Mouse (Mus musculus) adipocyte (in vitro differentiated cells): Measurements from ENCODE around the gene Lamp2.
"Not testable (repeated sequence)": the region's sequence is repeated elsewhere in the genome, so short reads cannot be mapped to it uniquely, and the experiment has no call there.

Experiments
- DNase-seq: peaks from one replicate; pipeline ENCODE4 v3.0.0-alpha.2; 2016; ENCODE audit warnings: low spot score

Gene Lamp2

GRCm38 (mm10) chrX:38455890-38456634 is at the start of gene Lamp2:
Gene Lamp2, minus strand, starts transcription at chrX:38456454.
- peak; percentile 88 for DNase-seq

DNA sequence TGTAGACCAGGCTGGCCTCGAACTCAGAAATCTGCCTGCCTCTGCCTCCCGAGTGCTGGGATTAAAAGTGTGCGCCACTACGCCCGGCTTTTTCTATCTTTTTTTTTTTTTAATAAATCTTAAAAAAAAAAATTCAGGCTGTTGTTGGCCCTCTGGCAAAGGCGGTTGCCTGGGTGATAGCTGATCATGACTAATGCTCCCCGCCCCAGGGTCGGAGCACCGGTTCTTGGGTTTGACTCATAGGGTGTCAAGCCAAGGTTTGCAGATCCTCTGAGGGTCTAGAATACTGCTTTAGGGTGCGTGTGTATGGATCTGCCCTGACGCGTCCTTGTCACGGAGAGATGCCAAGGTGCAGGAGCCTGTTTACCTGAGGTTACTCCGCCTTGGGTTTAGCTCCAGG is 48.6 kb upstream of the Lamp2 start:
- no peak for DNase-seq

- DNase-seq, result not testable (repeated sequence)
Measured at GRCm38 (mm10) chrX:38502182-38502581, 45.9 kb upstream of the Lamp2 start.

DNA sequence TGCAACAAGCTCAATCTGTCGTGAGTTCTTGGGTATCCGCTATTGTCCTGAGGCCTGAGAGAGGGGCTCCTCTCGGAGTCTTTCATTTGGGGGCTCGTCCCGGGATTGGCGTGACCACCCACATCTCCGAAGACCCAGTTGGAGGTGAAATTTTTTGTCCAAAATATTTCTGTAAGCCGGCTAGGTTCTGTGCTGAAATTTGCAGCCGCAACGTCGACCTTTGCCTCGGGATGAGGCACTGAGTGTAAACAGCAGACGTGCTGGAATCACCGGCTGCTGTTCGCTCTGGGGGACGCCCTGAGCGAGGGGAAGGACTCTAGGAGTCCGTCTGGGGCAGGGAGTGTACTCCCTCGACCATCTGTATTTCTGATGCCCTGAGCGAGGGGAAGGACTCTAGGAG is 29.2 kb upstream of the Lamp2 start:
- not testable (repeated sequence) for DNase-seq

- peak; percentile 39 for DNase-seq
Measured at GRCm38 (mm10) chrX:38478583-38478982, 22.3 kb upstream of the Lamp2 start.

- DNase-seq, result peak; percentile 91
Measured at GRCm38 (mm10) chrX:38473537-38474299, 17.5 kb upstream of the Lamp2 start.

DNA sequence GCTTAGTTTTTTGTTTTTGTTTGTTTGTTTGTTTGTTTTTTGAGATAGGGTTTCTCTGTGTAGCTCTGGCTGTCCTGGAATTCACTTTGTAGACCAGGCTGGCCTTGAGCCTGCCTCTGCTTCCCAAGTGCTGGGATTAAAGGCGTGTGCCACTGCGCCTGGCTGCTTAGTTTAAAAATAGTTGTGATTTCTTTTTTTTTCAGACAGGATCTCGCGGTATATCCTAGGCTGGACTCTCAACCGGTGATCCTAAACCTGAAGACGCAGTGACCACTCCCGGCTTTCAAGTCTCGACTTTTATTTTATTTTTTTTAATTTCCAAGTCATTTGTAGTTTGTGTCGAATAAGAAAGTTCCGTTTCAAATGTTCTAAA is 16.9 kb upstream of the Lamp2 start:
- no peak for DNase-seq

- no peak for DNase-seq
Measured at GRCm38 (mm10) chrX:38466236-38466635, 10.0 kb upstream of the Lamp2 start.

- DNase-seq, result no peak
Measured at GRCm38 (mm10) chrX:38463160-38463559, 6.9 kb upstream of the Lamp2 start.

- DNase-seq, result no peak
Measured at GRCm38 (mm10) chrX:38462101-38462500, 5.8 kb upstream of the Lamp2 start.

- no peak for DNase-seq
Measured at GRCm38 (mm10) chrX:38460887-38461286, 4.6 kb upstream of the Lamp2 start.

DNA sequence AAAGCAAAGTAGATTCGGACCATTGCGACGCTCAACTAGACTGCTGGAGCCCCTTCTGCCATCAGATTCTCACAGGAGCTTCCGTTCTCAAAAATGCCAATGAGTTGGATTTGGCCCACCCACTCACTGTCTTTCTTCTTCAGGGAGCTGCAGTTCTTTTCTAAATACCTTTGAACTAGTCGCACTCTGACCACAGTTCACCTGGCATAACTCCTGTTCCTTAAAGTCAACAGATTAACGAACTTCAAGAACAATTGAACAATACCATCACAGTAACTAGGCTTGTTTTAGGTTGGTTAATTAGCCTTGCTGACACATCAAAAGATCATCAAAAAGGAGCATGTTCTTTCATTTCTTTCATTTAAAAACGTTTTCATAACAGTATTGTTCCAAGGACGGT is 2.8 kb upstream of the Lamp2 start:
- DNase-seq, result no peak

DNA sequence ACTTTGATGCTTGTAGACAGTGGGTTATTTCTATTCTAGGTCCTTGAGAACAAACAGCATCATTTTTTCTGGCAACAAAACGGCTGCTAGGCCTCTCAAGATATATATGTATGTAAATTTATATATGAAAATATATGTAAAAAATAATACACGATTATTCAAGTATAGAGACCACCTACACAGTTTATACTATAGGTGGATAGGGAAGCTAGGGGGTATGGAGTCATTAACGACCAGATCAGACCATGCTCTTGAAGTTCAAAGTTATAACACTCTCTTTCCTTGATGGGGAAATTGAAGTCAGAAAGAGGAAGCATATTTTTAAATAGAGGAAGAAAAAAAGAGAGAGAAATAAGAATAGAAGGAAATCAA is 367 bp upstream of the Lamp2 start:
- no peak for DNase-seq

GRCm38 (mm10) chrX:38455474-38455873 is 780 bp downstream of the Lamp2 start:
- DNase-seq, result no peak

DNA sequence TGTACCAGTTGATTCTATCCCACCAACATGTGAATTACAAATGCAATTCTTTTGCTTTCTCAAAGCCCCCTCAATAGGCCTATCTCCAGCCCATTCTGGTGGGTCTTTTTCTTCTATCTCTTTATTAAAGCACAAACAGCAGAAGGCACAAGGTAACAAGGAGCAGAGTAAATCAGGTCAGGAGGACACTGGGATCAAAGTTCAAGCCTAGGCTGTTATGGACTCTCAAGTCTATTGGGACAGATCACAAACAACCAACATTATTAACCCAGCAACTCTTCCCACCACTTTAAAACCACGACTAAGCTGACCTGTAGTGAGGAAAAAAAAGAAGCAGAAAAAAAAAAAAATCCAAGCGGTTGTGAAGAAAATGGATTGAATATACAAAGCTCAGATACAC is 1.4 kb downstream of the Lamp2 start:
- DNase-seq, result no peak

- no peak for DNase-seq
Measured at GRCm38 (mm10) chrX:38453924-38454323, 2.3 kb downstream of the Lamp2 start.

- DNase-seq, result peak; percentile 74
Measured at GRCm38 (mm10) chrX:38450476-38450875, 5.8 kb downstream of the Lamp2 start.

GRCm38 (mm10) chrX:38445705-38446104 is 10.5 kb downstream of the Lamp2 start:
- DNase-seq, result no peak

DNA sequence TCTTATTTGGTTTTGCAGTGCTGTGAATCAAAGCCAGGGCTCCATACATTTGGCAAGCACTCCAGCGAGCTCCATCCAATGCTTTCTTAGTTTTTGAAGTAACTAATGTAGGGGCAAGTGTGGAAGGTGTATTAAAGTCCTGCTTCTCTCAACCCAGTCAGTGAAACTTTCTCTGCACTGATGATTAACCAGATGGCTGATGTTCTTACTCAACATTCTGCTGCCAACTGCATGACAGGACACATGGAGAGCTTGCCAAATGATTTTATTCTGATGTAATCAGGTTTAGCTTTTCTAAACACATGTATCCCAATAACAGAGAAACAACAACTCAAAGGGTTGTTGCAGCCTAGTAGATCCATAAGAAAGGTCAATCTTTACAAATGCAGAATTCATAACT is 13.8 kb downstream of the Lamp2 start:
- peak; percentile 71 for DNase-seq

DNA sequence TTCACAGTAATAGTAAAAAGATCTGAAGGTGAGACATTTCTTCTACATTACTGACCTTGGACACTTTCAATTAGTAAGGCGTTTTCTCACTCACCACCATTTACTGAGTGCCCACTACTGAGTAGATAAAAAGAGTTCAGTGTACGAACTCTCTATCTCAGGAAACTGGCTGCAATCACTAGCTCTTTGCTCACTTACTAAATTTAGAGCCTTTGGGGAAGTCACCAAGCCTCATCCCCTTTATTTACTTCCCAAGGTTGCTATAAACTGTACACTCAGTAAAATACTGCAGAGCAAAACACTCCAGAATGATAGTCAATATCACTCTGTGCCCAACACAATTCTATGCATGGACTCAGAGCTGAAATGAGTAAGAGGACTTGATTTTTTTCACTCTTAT is 16.6 kb downstream of the Lamp2 start:
- no peak for DNase-seq

DNA sequence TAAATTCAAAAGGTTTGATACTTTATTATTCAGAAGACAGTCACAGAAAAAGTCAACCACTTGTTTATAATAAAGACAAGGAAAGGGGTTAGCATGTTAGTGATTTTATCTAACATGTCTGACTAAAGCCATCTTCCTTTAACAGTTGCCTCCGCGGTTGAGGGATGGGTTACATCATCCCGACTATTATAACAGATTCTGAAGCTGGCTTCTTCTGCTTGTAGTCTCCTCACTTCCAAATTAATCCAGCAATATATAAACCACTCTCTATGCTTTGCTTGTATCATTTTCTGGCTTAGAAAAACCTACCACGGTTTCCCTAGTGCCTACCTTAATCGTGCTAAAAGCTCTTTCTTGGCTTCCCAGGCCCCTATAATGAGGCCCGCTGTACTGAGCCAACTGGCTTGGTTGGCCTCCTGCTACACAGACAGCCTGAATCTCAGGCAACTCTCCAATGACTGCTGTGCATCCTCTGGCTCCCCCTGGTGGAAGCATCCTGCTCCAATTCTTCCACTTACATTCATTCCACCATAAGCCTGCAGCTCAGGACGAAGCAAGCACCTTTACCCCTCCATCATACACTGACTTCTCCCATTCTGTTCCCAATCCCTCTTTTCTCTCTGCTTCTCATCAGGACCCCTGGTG is 18.0 kb downstream of the Lamp2 start:
- DNase-seq, result peak; percentile 84

GRCm38 (mm10) chrX:38429455-38429854 is 26.8 kb downstream of the Lamp2 start:
- no peak for DNase-seq

DNA sequence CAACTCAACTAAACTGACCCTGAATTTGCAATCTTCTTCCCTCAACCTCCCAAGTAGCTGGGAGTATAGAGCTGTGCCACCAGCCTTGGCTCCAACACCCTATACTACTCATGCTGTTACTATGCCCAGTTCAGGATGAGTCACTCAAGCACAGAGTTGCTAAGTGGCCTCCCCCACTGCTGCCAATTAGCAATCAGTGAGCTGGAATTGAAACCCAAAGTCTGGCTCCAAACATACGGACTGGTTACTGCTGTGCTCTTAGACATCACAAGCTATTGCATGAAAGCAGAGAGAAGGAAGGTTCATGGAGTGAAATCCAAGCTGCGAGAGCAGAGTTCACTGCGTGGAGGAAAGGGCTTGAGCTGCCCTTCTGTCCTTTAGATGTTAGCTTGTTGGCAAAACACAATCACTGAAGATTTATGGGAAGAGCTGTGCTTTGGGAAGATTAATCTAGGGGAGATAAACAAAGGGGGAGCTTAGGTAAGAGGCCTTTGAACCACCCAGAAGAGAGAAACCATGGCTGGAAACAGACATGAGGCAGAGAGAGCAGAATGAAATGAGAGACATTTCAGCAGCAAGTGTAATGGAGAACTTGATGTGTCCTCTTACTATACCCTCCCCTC is 27.3 kb downstream of the Lamp2 start:
- peak; percentile 73 for DNase-seq
